Mouse (Mus musculus): ENCODE data around the gene Btnl10.

- TF ChIP-seq CTCF (IDR thresholded peaks at IDR 0.05; ENCODE audit: low read depth), result no peak
- no peak for TF ChIP-seq EP300 (IDR thresholded peaks at IDR 0.05; ENCODE audit: low read depth)
These were observed 20.2 kb downstream of the Btnl10 start for GRCm38 (mm10) chr11:58937909-58938308.
